Mouse (Mus musculus) stomach, postnatal 0 days (tissue): ENCODE measurements around the gene Haao.

Source experiments
- CTCF ChIP-seq: IDR thresholded peaks from 2 replicates; pipeline ENCODE4 v1.5.1; 2016; ENCODE audit warnings: antibody characterized with exemption, low read depth, mild to moderate bottlenecking, moderate library complexity
- EP300 ChIP-seq: optimal IDR thresholded peaks from 2 replicates; pipeline ENCODE3; 2016; ENCODE audit warnings: antibody characterized with exemption

DNA sequence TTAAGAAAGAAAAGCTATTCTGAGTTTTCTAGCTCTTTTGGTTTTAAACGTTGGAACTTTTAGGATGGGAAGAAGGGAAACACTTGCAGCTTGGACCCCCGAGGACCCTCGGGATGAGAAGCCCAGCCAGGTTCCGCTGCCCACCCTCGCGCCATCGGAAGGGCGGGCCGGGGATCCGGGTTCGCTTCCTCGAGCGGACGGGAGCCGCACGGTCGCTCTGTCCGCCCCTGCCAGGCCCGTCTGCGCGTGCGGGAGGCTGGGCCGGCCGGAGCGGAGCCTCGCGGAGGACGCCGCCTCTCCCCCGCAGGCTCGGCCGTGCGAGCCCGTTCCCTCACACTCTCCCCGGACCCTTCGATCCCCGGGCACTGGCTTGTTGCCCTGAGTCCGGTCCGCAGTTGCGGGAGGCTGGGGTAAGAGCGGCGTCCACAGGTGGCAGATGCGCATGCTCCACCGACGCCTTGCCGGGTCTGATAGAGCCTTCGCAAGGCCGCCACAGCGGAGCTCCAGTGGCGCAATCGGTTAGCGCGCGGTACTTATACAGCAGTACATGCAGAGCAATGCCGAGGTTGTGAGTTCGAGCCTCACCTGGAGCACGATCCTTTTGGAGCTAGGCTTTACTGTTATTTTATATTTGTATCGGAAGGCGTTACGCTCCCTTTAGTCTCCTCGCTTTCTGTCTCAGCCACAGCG is 13.8 kb upstream of the Haao start:
- TF ChIP-seq CTCF (peak; percentile 17; the same call in 1 of the 2 replicates), EP300 (no peak)
